Mouse (Mus musculus): ENCODE results near the gene Casd1. TPM values are rescaled to one million over a fixed set of nuclear protein-coding genes. Genes with fewer than 3 reads are reported as not detected.
A peak's percentile ranks its signal among the peaks of the same experiment; 100 is the strongest.

Casd1 gene
- polyA plus RNA-seq, 1 experiment from 2014 or later = 58.6 TPM

DNA sequence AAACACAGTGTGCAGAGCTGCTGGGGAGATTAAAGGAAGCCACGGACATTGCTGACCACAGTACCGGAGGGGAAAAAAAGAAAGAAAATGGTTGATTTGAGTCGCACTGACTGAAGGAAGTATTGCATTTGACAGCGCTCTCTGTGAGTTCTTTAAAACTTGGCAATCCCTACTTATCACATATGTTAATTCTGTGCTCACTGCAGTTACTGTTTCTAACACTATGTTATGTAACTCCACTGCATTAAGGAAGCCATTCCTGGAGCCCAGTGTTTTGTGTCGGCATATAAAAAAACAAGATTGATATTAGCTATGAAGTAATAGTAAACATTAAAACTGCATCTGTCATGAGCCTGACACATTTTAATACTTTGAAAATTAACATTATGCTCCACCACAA is 22.9 kb upstream of the Casd1 start:
- Histone ChIP-seq H3K4me3 (ENCODE audit: low read depth, low read length) (no peak overlapping the region), H3K27ac (ENCODE audit: low read depth, low read length) (no peak overlapping the region), H3K4me2 (ENCODE audit: low read depth, low read length) (no peak overlapping the region), H3K36me3 (ENCODE audit: control insufficient read depth, insufficient read depth, low read length) (no peaks in the 10 kb centered on the region), H3K9me3 (ENCODE audit: control insufficient read depth, low read length) (no peaks in the 10 kb centered on the region), H3K9ac (replicated peaks; ENCODE audit: low read depth, low read length) (no peak overlapping the region), H3K27me3 (ENCODE audit: control insufficient read depth, insufficient read depth, low read length) (no peaks in the 10 kb centered on the region), H3K4me1 (ENCODE audit: control insufficient read depth, insufficient read depth, low read length) (no peaks in the 10 kb centered on the region)
- WGBS = 57% methylated on average over 5 of the region's 5 CpGs
- ATAC-seq (ENCODE audit: low read depth) = no peak

DNA sequence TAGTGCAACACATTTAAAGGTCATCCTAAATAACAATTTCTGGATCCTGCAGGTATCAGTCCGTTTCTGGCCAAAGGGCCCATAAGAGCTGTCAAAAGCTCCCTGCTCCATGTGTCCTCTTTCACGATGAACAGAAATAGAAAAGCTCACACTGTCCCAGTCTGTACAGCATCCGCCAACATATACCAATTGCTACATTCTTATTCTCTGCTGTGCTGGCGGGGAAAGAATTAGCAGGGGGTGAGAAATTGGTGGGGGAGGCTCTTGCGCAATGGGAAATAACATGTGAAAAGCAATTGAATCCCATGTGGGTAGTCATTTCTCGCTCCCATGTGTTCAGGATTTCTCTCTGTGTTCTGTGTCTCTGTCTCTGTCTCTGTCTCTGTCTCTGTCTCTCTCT is 22.3 kb upstream of the Casd1 start:
- no peak overlapping the region for H3K27ac ChIP-seq (ENCODE audit: low read depth, low read length)
- no peak overlapping the region for H3K4me2 ChIP-seq (ENCODE audit: low read depth, low read length)
- H3K27me3 ChIP-seq (ENCODE audit: control insufficient read depth, insufficient read depth, low read length) = no peaks in the 10 kb centered on the region
- H3K36me3 ChIP-seq (ENCODE audit: control insufficient read depth, insufficient read depth, low read length) = no peaks in the 10 kb centered on the region
- no peak overlapping the region for H3K9ac ChIP-seq (replicated peaks; ENCODE audit: low read depth, low read length)
- H3K4me3 ChIP-seq (ENCODE audit: low read depth, low read length) = no peak overlapping the region
- no peak for ATAC-seq (ENCODE audit: low read depth)
- 69% methylated on average over 6 of the region's 6 CpGs for WGBS
- H3K9me3 ChIP-seq (ENCODE audit: control insufficient read depth, low read length) = no peaks in the 10 kb centered on the region
- no peaks in the 10 kb centered on the region for H3K4me1 ChIP-seq (ENCODE audit: control insufficient read depth, insufficient read depth, low read length)

DNA sequence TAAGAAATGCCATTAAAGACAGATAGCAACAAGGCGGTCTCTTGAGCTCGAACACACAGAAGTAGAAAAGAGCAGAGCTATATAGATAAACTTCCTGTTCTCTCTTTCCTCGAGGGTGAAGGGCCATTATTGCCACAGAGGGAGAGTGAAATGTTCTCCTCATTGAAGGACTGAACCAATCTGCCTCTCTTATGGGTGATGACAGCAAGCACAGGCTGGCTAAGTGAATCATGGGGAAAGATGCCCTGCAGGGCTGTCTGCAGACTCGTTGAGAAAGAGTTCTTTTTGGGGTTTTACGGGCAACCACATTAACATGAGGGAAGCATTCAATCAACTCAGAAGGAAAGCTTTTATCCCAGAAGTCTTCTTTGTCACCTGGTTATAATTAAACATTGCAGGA is 21.0 kb upstream of the Casd1 start:
- H3K9ac ChIP-seq (replicated peaks; ENCODE audit: low read depth, low read length) = no peak overlapping the region
- H3K4me3 ChIP-seq (ENCODE audit: low read depth, low read length) = no peak overlapping the region
- H3K4me1 ChIP-seq (ENCODE audit: control insufficient read depth, insufficient read depth, low read length) = no peaks in the 10 kb centered on the region
- no peaks in the 10 kb centered on the region for H3K9me3 ChIP-seq (ENCODE audit: control insufficient read depth, low read length)
- no peak overlapping the region for H3K27ac ChIP-seq (ENCODE audit: low read depth, low read length)
- WGBS = 51% methylated on average over 5 of the region's 5 CpGs
- ATAC-seq (ENCODE audit: low read depth) = no peak
- no peaks in the 10 kb centered on the region for H3K36me3 ChIP-seq (ENCODE audit: control insufficient read depth, insufficient read depth, low read length)
- H3K4me2 ChIP-seq (ENCODE audit: low read depth, low read length) = no peak overlapping the region
- no peaks in the 10 kb centered on the region for H3K27me3 ChIP-seq (ENCODE audit: control insufficient read depth, insufficient read depth, low read length)

DNA sequence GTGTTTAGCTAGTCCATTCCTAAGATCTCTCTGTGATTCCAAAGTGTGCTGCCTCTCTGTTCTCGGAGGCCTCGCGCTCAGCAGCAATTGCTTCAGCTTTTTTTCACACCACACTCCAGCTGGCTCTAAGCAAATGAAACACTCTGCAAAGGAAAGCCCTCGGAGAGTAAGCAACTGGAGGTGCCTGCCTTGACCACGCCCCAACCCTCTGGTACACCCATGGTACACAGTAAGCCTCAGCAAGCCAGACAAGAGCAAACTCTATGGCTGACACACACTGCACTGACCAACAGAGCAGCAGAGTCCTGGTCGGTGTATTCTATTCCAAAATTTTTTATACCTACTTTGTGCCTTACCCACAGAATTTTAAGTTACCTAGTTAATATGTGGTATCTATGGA is 17.2 kb upstream of the Casd1 start:
- H3K27me3 ChIP-seq (ENCODE audit: control insufficient read depth, insufficient read depth, low read length) = no peaks in the 10 kb centered on the region
- ATAC-seq (ENCODE audit: low read depth) = 0 out of 2 replicates have a peak, but pooled peaks have one; percentile 56
- no peaks in the 10 kb centered on the region for H3K36me3 ChIP-seq (ENCODE audit: control insufficient read depth, insufficient read depth, low read length)
- H3K27ac ChIP-seq (ENCODE audit: low read depth, low read length) = no peak overlapping the region
- H3K4me2 ChIP-seq (ENCODE audit: low read depth, low read length) = no peak overlapping the region
- 43% methylated on average over 6 of the region's 6 CpGs for WGBS
- H3K4me1 ChIP-seq (ENCODE audit: control insufficient read depth, insufficient read depth, low read length) = no peaks in the 10 kb centered on the region
- H3K4me3 ChIP-seq (ENCODE audit: low read depth, low read length) = no peak overlapping the region
- no peak overlapping the region for H3K9ac ChIP-seq (replicated peaks; ENCODE audit: low read depth, low read length)
- no peaks in the 10 kb centered on the region for H3K9me3 ChIP-seq (ENCODE audit: control insufficient read depth, low read length)

DNA sequence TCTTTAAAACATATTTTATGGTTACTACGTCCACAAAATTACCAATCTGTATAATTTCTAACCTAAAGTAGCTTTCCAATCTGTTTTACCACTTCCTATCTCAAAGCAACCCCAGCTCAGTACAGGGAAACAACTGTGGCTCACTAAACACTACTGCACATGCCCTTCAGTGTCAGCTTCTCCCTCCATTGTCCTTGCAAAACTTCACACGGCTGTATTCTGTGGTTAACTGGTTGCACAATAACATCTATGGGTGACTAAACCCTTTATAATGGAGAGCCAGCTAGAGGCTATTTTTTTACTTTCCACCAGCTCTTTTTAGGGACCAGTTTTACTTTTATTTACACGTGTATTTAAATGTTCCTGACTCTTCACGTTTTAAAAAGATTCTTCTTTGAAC is 12.7 kb upstream of the Casd1 start:
- H3K4me3 ChIP-seq (ENCODE audit: low read depth, low read length) = no peak overlapping the region
- no peaks in the 10 kb centered on the region for H3K9me3 ChIP-seq (ENCODE audit: control insufficient read depth, low read length)
- H3K36me3 ChIP-seq (ENCODE audit: control insufficient read depth, insufficient read depth, low read length) = no peaks in the 10 kb centered on the region
- no peak for ATAC-seq (ENCODE audit: low read depth)
- H3K27ac ChIP-seq (ENCODE audit: low read depth, low read length) = no peak overlapping the region
- no peaks in the 10 kb centered on the region for H3K27me3 ChIP-seq (ENCODE audit: control insufficient read depth, insufficient read depth, low read length)
- no peak overlapping the region for H3K9ac ChIP-seq (replicated peaks; ENCODE audit: low read depth, low read length)
- WGBS = 71% methylated on average over 4 of the region's 4 CpGs
- no peak overlapping the region for H3K4me2 ChIP-seq (ENCODE audit: low read depth, low read length)
- no peaks in the 10 kb centered on the region for H3K4me1 ChIP-seq (ENCODE audit: control insufficient read depth, insufficient read depth, low read length)

DNA sequence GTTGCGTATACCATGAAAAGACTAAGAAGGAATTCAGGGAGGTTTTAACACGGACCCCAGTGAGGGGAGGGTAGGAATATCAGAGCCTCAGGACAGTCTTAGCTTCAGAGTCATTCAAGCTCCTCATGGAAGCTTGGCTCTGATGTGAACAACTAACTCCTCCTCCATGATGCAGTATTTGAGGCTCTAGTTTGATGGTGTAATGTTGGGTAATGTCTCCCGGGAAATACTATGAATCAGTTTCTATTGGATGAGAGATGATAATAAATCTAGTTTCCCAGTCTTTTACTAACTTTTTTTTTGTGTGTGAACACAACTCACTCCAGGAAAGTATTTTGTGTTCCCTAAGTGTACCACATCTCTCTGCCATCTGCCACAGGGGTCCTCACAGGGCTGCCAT is 11.9 kb upstream of the Casd1 start:
- Histone ChIP-seq H3K9me3 (ENCODE audit: control insufficient read depth, low read length) (no peaks in the 10 kb centered on the region), H3K27me3 (ENCODE audit: control insufficient read depth, insufficient read depth, low read length) (no peaks in the 10 kb centered on the region), H3K4me3 (ENCODE audit: low read depth, low read length) (no peak overlapping the region), H3K9ac (replicated peaks; ENCODE audit: low read depth, low read length) (no peak overlapping the region), H3K27ac (ENCODE audit: low read depth, low read length) (no peak overlapping the region), H3K36me3 (ENCODE audit: control insufficient read depth, insufficient read depth, low read length) (no peaks in the 10 kb centered on the region), H3K4me1 (ENCODE audit: control insufficient read depth, insufficient read depth, low read length) (no peaks in the 10 kb centered on the region), H3K4me2 (ENCODE audit: low read depth, low read length) (no peak overlapping the region)
- ATAC-seq (ENCODE audit: low read depth) = no peak
- 87% methylated on average over 3 of the region's 3 CpGs for WGBS

DNA sequence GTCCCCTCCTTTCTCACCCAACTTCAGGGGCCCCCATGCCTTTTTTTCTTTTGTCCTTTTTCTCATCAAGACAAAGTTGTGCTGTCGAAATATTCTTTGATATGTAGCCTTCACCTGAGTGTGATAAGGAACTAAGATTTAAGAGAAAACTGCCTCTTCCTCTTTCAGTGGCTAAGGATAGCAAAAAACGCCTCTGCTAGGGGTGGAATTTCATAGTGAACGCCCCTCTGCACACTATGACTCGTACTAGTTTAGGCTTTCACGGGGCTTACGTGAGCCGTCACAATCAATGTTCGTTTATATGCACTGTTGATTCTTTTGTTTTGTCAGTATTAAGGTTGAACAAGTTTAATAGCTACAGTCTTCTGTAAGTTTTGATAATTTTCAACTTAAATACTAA is 10.6 kb upstream of the Casd1 start:
- Histone ChIP-seq H3K4me1 (ENCODE audit: control insufficient read depth, insufficient read depth, low read length) (no peaks in the 10 kb centered on the region), H3K27ac (ENCODE audit: low read depth, low read length) (no peak overlapping the region), H3K4me2 (ENCODE audit: low read depth, low read length) (no peak overlapping the region), H3K9me3 (ENCODE audit: control insufficient read depth, low read length) (no peaks in the 10 kb centered on the region), H3K27me3 (ENCODE audit: control insufficient read depth, insufficient read depth, low read length) (no peaks in the 10 kb centered on the region), H3K4me3 (ENCODE audit: low read depth, low read length) (no peak overlapping the region), H3K36me3 (ENCODE audit: control insufficient read depth, insufficient read depth, low read length) (no peaks in the 10 kb centered on the region), H3K9ac (replicated peaks; ENCODE audit: low read depth, low read length) (no peak overlapping the region)
- no peak for ATAC-seq (ENCODE audit: low read depth)
- WGBS = 79% methylated on average over 8 of the region's 8 CpGs

DNA sequence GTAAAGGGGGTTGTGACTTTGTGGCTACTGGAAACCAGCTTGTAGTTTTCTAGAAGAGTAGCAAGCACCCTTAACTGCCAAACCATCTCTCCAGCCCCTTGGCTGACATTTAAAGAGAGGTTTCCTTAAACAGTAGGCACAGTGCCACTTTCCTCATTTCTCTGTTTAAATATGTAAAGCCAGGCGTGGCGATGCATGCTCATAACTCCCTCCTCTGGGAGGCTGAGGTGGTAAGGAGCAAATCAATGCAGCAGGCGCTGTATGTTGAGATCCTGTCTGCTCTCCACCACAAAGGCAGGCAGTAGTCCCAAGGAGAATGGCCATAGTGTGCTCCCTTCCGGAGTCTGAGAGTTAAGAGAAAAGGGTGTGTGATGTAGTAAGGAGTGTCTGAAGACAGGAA is 2.9 kb upstream of the Casd1 start:
- H3K27me3 ChIP-seq (ENCODE audit: control insufficient read depth, insufficient read depth, low read length) = no peaks in the 10 kb centered on the region
- WGBS = 62% methylated on average over 4 of the region's 4 CpGs
- no peak overlapping the region for H3K4me2 ChIP-seq (ENCODE audit: low read depth, low read length)
- no peak for ATAC-seq (ENCODE audit: low read depth)
- H3K27ac ChIP-seq (ENCODE audit: low read depth, low read length) = no peak overlapping the region
- no peak overlapping the region for H3K4me3 ChIP-seq (ENCODE audit: low read depth, low read length)
- no peaks in the 10 kb centered on the region for H3K36me3 ChIP-seq (ENCODE audit: control insufficient read depth, insufficient read depth, low read length)
- H3K4me1 ChIP-seq (ENCODE audit: control insufficient read depth, insufficient read depth, low read length) = peaks cover 4% of the 10 kb centered on the region; the same call in 1 of the 2 replicates
- no peak overlapping the region for H3K9ac ChIP-seq (replicated peaks; ENCODE audit: low read depth, low read length)
- H3K9me3 ChIP-seq (ENCODE audit: control insufficient read depth, low read length) = no peaks in the 10 kb centered on the region

DNA sequence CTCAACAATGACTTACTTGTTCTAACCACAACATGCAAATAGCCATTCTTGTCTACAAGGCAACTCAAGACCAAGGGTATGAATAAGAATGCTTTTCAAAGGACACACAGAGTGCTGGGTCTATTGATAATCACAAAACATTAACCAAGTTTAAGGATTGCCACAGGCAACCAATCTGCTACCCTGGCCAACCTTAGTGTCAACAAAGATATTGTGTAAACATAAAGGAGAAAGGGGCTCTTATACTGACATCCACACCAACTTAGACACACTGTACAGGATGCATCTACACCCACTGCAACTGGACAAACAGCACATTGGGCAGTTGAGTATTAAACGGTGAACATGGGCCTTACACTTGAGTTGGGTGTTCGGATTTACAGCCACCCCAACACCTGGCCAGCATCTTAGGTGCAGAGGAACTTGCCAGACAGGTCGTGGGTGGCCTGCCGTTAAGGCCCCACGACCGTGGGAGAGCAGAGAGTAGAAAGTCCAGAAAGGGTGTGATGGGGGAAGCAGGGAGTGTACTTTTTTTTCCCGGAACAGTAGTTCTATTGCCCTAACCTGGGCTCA is 468 bp upstream of the Casd1 start:
- Histone ChIP-seq H3K4me1 (ENCODE audit: control insufficient read depth, insufficient read depth, low read length) (peaks cover 4% of the 10 kb centered on the region; the same call in 1 of the 2 replicates), H3K4me2 (ENCODE audit: low read depth, low read length) (peak overlapping the region; percentile 91), H3K9me3 (ENCODE audit: control insufficient read depth, low read length) (no peaks in the 10 kb centered on the region), H3K4me3 (ENCODE audit: low read depth, low read length) (peak overlapping the region; percentile 72), H3K9ac (replicated peaks; ENCODE audit: low read depth, low read length) (peak overlapping the region; percentile 96), H3K27ac (ENCODE audit: low read depth, low read length) (peak overlapping the region; percentile 96), H3K36me3 (ENCODE audit: control insufficient read depth, insufficient read depth, low read length) (no peaks in the 10 kb centered on the region), H3K27me3 (ENCODE audit: control insufficient read depth, insufficient read depth, low read length) (no peaks in the 10 kb centered on the region)
- ATAC-seq (ENCODE audit: low read depth) = peak; percentile 36
- WGBS = 34% methylated on average over 7 of the region's 7 CpGs
